In genomic region chr13:74390371-74390990, GRCm38 (mm10) we compare ENCODE assay signal across 8 mouse cellular contexts. TPM values are rescaled to one million over a fixed set of nuclear protein-coding genes. Genes with fewer than 3 reads are reported as not detected.
DNase-seq lines count a peak whose midpoint lies in the region; ATAC-seq and TF ChIP-seq lines count a peak whose summit lies in the region.

Zfp72 (minus strand) TSS chr13:74390836.

- H3K4me3 ChIP-seq in hindbrain, postnatal 0 days (ENCODE audit: low read length), result peak within 1 kb of the TSS; percentile 52

- peak within 1 kb of the TSS; percentile 73 for H3K4me2 ChIP-seq in hindbrain, postnatal 0 days (ENCODE audit: low read depth, low read length)

- H3K27ac ChIP-seq in hindbrain, postnatal 0 days, result peak within 1 kb of the TSS; percentile 32; the same call in 1 of the 2 replicates

- ATAC-seq in hindbrain, postnatal 0 days, result peak; percentile 96

- DNase-seq in R1 (ENCODE audit: low read depth, low spot score), result peak; percentile 85
- DNase-seq in cerebellum, postnatal 14 days, result peak; percentile 75 to 82
- peak; percentile 78 for DNase-seq in gastrocnemius, adult 18-20 months (ENCODE audit: low spot score)
- DNase-seq in hindbrain, postnatal 0 days (ENCODE audit: low spot score), result peak; percentile 91
- DNase-seq in left cerebral cortex, adult 18-20 months (ENCODE audit: low spot score in 2 of 2), result peak; percentile 76 to 83
- DNase-seq in lung, postnatal 4 days, result peak; percentile 64 to 79
- DNase-seq in retina, postnatal 1 day, result peak; percentile 74
- peak; percentile 76 for DNase-seq in urinary bladder, postnatal 14 days (ENCODE audit: low spot score)

- no peaks in the 10 kb centered on the region for H3K27me3 ChIP-seq in hindbrain, postnatal 0 days (ENCODE audit: insufficient read depth, low read length)

- TF ChIP-seq CTCF in hindbrain, postnatal 0 days (IDR thresholded peaks at IDR 0.05; ENCODE audit: low read depth), result no peak

- peak within 1 kb of the TSS; percentile 49 for H3K9ac ChIP-seq in hindbrain, postnatal 0 days (replicated peaks; ENCODE audit: low read length)

- no peaks in the 10 kb centered on the region for H3K9me3 ChIP-seq in hindbrain, postnatal 0 days (ENCODE audit: low read length)

- 3% methylated on average over 14 of the region's 14 CpGs for WGBS in hindbrain, postnatal 0 days

- H3K36me3 ChIP-seq in hindbrain, postnatal 0 days (ENCODE audit: insufficient read depth, low read length), result no peaks in the 10 kb centered on the region

- H3K4me1 ChIP-seq in hindbrain, postnatal 0 days (ENCODE audit: insufficient read depth, low read length), result no peaks in the 10 kb centered on the region

RNA-seq across cellular contexts. Expression of gene Zfp72, which starts in this region (rescaled TPM):
- 1 to 10 TPM; 2.8 to 3.6 TPM for total RNA-seq in gastrocnemius, adult 18-20 months (2021)
- 2.1 and 4.6 TPM in 2 replicates for total RNA-seq in hindbrain, postnatal 0 days (2014; rRNA removed)
- 3.9 and 4.6 TPM in 2 replicates for polyA plus RNA-seq in hindbrain, postnatal 0 days (2015; fragmentation: Nextera tagmentation; extraction: Ambion mirVana)
- total RNA-seq in left cerebral cortex, adult 18-20 months (2021), result 1 to 10 TPM; 5.2 to 5.3 TPM

Comparison
In these comparisons a context has a peak if more than half of its experiments do, and no peak if none do; other contexts are left out.
1. Peak in every context shown above with its lines: DNase-seq, ATAC-seq, H3K4me3 ChIP-seq and H3K27ac ChIP-seq.